Mouse (Mus musculus): ENCODE measurements around the gene Map7. TPM values are rescaled to one million over a fixed set of nuclear protein-coding genes. Genes with fewer than 3 reads are reported as not detected.

Gene Map7
- polyA plus RNA-seq, 1 experiment from 2014 or later: 2.7 TPM

DNA sequence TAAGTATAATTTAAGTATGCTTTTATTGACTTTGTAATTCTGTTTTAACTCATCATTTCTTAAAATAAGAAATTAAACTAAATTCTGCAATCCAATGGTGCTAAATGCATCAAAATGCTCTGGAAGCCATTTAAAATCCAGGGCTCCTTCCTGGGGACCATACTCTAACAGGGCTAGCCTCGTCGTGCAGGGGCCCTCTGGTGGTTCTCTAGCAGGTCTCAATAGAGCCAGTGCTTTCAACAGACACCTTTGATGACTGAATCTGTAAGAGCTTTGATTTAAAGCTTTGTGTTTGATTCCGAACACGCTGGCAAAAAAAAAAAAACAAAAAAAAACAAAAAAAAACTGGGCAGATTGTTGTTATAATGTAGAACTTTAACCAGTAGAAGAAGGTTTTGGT, 70.6 kb downstream of the Map7 start:
- Histone ChIP-seq H3K36me3 (ENCODE audit: inconsistent target) (no peaks in the 10 kb centered on the region), H3K4me3 (ENCODE audit: inconsistent target) (no peak overlapping the region), H3K79me2 (ENCODE audit: inconsistent target) (no peaks in the 10 kb centered on the region), H3K27ac (no peak overlapping the region)
- 45% methylated on average over 4 of the region's 4 CpGs for WGBS (ENCODE audit: missing documents)

- Histone ChIP-seq H3K36me3 (ENCODE audit: inconsistent target) (no peaks in the 10 kb centered on the region), H3K79me2 (ENCODE audit: inconsistent target) (no peaks in the 10 kb centered on the region), H3K4me3 (ENCODE audit: inconsistent target) (no peak overlapping the region), H3K27ac (no peak overlapping the region)
- 11% methylated on average over 8 of the region's 8 CpGs for WGBS (ENCODE audit: missing documents)
These were observed 71.3 kb downstream of the Map7 start for GRCm38 (mm10) chr10:20219538-20219937.

DNA sequence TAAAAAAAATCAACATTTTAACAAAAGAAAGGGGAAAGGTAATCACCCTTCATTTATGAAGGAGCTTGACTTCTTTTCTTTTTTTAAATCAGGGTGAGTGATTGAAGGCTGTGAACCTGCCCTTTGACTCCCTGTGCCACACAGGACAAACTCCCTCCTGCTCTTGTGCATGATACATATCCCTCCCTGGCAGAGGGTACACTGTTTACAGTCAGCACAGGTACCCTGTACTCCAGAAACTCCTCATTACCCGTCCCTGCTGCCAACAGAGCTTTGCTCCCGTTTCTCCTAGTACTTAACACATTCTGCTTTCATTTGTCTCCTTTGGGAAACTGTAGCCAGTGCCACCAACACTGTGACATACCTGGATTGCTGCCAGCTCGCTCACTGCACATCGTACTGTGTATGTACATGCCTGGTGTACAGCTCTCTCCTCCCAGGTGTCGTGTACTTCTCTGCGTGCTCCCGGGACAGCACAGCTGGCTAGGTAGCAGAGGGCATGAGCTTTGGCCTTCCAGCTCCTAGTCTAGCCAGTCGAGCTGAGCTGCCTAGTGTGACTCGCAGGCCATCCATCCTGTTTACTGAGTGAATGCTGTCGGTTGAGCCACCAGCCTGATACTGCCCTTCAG, 72.3 kb downstream of the Map7 start:
- WGBS (ENCODE audit: missing documents): 77% methylated on average over 10 of the region's 10 CpGs
- H3K4me3 ChIP-seq (ENCODE audit: inconsistent target): no peak overlapping the region
- no peaks in the 10 kb centered on the region for H3K79me2 ChIP-seq (ENCODE audit: inconsistent target)
- H3K36me3 ChIP-seq (ENCODE audit: inconsistent target): no peaks in the 10 kb centered on the region
- no peak overlapping the region for H3K27ac ChIP-seq

GRCm38 (mm10) chr10:20222011-20222410, 73.7 kb downstream of the Map7 start:
- 90% methylated on average over 4 of the region's 4 CpGs for WGBS (ENCODE audit: missing documents)
- Histone ChIP-seq H3K36me3 (ENCODE audit: inconsistent target) (no peaks in the 10 kb centered on the region), H3K4me3 (ENCODE audit: inconsistent target) (no peak overlapping the region), H3K27ac (no peak overlapping the region), H3K79me2 (ENCODE audit: inconsistent target) (no peaks in the 10 kb centered on the region)

DNA sequence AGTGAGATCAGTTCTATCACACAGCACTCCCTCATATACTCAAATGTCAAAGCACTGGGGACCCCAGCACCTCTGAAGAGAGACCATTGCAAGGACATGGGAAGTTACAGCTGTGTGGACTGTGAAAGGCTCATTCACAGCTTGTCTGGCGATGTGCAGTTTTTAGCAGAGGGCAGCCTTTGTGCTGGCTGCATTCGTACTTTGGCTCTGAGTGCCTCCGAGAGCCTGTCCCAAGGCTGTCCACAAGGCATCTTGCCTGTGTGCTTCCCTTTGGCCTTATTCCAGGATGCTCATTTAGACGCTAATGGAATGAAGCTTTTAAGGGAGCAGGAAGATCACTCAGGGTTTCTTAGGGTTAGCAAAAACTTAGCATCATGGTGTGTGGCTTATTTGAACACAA, 78.5 kb downstream of the Map7 start:
- Histone ChIP-seq H3K4me3 (ENCODE audit: inconsistent target) (no peak overlapping the region), H3K36me3 (ENCODE audit: inconsistent target) (no peaks in the 10 kb centered on the region), H3K27ac (no peak overlapping the region), H3K79me2 (ENCODE audit: inconsistent target) (no peaks in the 10 kb centered on the region)
- WGBS (ENCODE audit: missing documents): 88% methylated on average over 4 of the region's 4 CpGs

DNA sequence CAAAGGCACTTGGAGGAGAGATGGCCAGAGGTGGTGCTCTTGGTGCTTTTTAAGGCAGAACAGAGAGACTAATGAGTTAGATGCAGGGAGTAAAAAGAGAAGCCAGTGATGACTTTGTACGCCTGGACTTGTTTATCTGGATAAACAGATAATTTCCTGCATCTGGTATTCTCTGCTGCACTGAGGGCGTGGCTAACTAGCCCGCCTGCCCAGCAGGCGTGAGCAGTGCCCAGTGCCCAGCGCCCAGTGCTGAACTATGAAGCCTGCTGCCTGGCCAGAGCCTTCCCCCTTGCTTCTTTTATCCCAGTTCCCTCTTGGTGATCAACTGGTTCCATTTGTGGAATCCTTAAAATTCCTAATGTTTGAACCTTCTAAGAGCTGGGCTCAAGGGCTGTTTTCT, 81.8 kb downstream of the Map7 start:
- no peak overlapping the region for H3K27ac ChIP-seq
- no peaks in the 10 kb centered on the region for H3K36me3 ChIP-seq (ENCODE audit: inconsistent target)
- H3K4me3 ChIP-seq (ENCODE audit: inconsistent target): no peak overlapping the region
- WGBS (ENCODE audit: missing documents): 93% methylated on average over 5 of the region's 5 CpGs
- H3K79me2 ChIP-seq (ENCODE audit: inconsistent target): no peaks in the 10 kb centered on the region

- Histone ChIP-seq H3K79me2 (ENCODE audit: inconsistent target) (no peaks in the 10 kb centered on the region), H3K4me3 (ENCODE audit: inconsistent target) (no peak overlapping the region), H3K36me3 (ENCODE audit: inconsistent target) (no peaks in the 10 kb centered on the region), H3K27ac (no peak overlapping the region)
- WGBS (ENCODE audit: missing documents): 26% methylated on average over 6 of the region's 10 CpGs
These were observed 85.2 kb downstream of the Map7 start for GRCm38 (mm10) chr10:20233451-20233850.

GRCm38 (mm10) chr10:20234466-20234865, 86.2 kb downstream of the Map7 start:
- WGBS (ENCODE audit: missing documents): 48% methylated on average over 4 of the region's 4 CpGs
- no peaks in the 10 kb centered on the region for H3K79me2 ChIP-seq (ENCODE audit: inconsistent target)
- no peak overlapping the region for H3K27ac ChIP-seq
- H3K4me3 ChIP-seq (ENCODE audit: inconsistent target): no peak overlapping the region
- no peaks in the 10 kb centered on the region for H3K36me3 ChIP-seq (ENCODE audit: inconsistent target)

DNA sequence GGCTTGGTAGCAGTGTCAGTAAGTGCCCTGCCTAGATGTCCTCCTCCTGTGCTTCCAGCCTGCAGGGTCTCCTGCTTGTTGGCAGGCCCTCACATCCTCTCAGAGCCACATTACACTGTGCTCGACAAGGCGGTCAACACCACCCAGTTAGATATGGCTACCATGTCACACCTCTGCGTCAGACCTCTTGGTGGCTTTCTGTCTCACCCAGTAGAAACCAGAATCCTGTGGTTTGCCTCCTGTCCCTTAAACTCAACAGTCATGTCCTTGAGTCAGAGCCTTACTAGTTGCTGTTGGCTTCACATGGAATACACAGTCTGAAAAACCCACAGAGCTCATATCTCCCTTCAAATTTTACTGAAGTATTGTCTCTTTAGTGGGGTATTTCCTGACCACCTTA, 87.4 kb downstream of the Map7 start:
- H3K4me3 ChIP-seq (ENCODE audit: inconsistent target): no peak overlapping the region
- WGBS (ENCODE audit: missing documents): 62% methylated on average over 3 of the region's 3 CpGs
- no peaks in the 10 kb centered on the region for H3K36me3 ChIP-seq (ENCODE audit: inconsistent target)
- no peak overlapping the region for H3K27ac ChIP-seq
- no peaks in the 10 kb centered on the region for H3K79me2 ChIP-seq (ENCODE audit: inconsistent target)

DNA sequence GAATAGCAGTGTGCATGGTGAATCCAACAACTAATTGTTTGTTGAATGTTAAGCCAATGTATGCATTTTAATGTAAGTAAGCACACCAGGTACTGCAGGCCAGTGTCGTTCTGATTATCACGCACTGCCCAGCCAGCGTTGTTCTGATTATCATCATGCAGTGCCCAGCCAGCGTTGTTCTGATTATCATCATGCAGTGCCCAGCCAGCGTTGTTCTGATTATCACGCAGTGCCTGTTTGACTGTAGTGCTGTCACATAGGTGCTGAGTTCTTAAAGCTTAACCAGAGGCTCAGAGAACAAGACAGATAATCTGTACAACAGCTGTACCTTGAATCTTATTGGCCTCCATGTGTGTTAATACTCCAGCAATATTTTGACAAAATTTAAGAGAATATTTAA, 88.0 kb downstream of the Map7 start:
- 94% methylated on average over 6 of the region's 6 CpGs for WGBS (ENCODE audit: missing documents)
- Histone ChIP-seq H3K79me2 (ENCODE audit: inconsistent target) (no peaks in the 10 kb centered on the region), H3K27ac (no peak overlapping the region), H3K36me3 (ENCODE audit: inconsistent target) (no peaks in the 10 kb centered on the region), H3K4me3 (ENCODE audit: inconsistent target) (no peak overlapping the region)

- WGBS (ENCODE audit: missing documents): 93% methylated on average over 5 of the region's 5 CpGs
- Histone ChIP-seq H3K79me2 (ENCODE audit: inconsistent target) (no peaks in the 10 kb centered on the region), H3K36me3 (ENCODE audit: inconsistent target) (no peaks in the 10 kb centered on the region), H3K4me3 (ENCODE audit: inconsistent target) (no peak overlapping the region), H3K27ac (no peak overlapping the region)
These were observed 90.0 kb downstream of the Map7 start for GRCm38 (mm10) chr10:20238281-20238680.

DNA sequence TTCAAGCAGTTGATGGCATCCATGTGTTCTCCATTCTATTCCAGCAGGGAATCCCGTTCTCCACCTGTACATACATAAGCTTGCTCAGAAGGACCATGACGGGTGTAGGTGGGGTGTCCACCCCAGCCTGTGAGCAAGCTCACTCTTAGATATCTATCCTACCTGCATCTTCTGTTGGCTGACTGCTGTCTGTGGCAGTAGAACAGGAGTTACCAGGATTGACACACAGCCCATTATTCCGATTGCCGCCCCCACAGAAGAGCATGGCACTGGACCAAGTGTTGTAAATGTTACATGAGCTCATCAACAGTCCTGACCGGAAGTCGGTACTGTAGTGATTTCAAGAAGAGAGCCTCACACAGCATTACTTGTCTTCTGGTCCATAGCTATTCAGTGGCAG, 92.6 kb downstream of the Map7 start:
- Histone ChIP-seq H3K4me3 (ENCODE audit: inconsistent target) (no peak overlapping the region), H3K36me3 (ENCODE audit: inconsistent target) (no peaks in the 10 kb centered on the region), H3K27ac (no peak overlapping the region), H3K79me2 (ENCODE audit: inconsistent target) (no peaks in the 10 kb centered on the region)
- WGBS (ENCODE audit: missing documents): 98% methylated on average over 6 of the region's 6 CpGs

- Histone ChIP-seq H3K36me3 (ENCODE audit: inconsistent target) (no peaks in the 10 kb centered on the region), H3K4me3 (ENCODE audit: inconsistent target) (no peak overlapping the region), H3K27ac (no peak overlapping the region), H3K79me2 (ENCODE audit: inconsistent target) (no peaks in the 10 kb centered on the region)
- 95% methylated on average over 7 of the region's 7 CpGs for WGBS (ENCODE audit: missing documents)
These were observed 95.0 kb downstream of the Map7 start for GRCm38 (mm10) chr10:20243321-20243720.

DNA sequence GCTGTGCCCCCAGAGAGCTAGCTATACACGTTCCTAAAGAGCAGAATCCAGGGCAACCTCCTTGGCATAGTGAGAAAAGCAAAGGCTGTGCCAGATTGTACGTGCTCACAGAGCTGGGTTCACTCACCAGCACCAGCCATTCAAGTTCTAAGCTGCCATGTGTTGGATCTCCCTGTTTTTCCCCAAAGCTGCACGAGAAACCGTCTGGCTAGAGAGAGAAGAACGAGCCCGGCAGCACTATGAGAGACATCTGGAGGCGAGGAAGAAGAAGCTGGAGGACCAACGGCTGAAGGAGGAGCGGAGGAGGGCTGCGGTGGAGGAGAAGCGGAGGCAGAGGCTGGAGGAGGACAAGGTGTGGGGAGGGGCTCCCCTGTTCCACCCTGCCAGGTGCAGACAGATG, 96.8 kb downstream of the Map7 start:
- H3K4me3 ChIP-seq (ENCODE audit: inconsistent target): no peak overlapping the region
- no peaks in the 10 kb centered on the region for H3K79me2 ChIP-seq (ENCODE audit: inconsistent target)
- H3K27ac ChIP-seq: no peak overlapping the region
- no peaks in the 10 kb centered on the region for H3K36me3 ChIP-seq (ENCODE audit: inconsistent target)
- WGBS (ENCODE audit: missing documents): 96% methylated on average over 7 of the region's 11 CpGs

GRCm38 (mm10) chr10:20249091-20249490, 100.8 kb downstream of the Map7 start:
- H3K79me2 ChIP-seq (ENCODE audit: inconsistent target): no peaks in the 10 kb centered on the region
- no peaks in the 10 kb centered on the region for H3K36me3 ChIP-seq (ENCODE audit: inconsistent target)
- H3K4me3 ChIP-seq (ENCODE audit: inconsistent target): no peak overlapping the region
- H3K27ac ChIP-seq: no peak overlapping the region
- 96% methylated on average over 10 of the region's 10 CpGs for WGBS (ENCODE audit: missing documents)

GRCm38 (mm10) chr10:20255579-20255978, 107.3 kb downstream of the Map7 start:
- no peak overlapping the region for H3K4me3 ChIP-seq (ENCODE audit: inconsistent target)
- H3K27ac ChIP-seq: no peak overlapping the region
- no peaks in the 10 kb centered on the region for H3K79me2 ChIP-seq (ENCODE audit: inconsistent target)
- 93% methylated on average over 8 of the region's 8 CpGs for WGBS (ENCODE audit: missing documents)
- H3K36me3 ChIP-seq (ENCODE audit: inconsistent target): no peaks in the 10 kb centered on the region
